Mouse (Mus musculus) G1E-ER4 (cell line): ENCODE results near the gene Cyp2t4. TPM values are rescaled to one million over a fixed set of nuclear protein-coding genes. Genes with fewer than 3 reads are reported as not detected.

Source experiments
- GATA1 ChIP-seq: IDR thresholded peaks from one replicate; pipeline ENCODE4 v1.8.0; 2012; ENCODE audit warnings: low read length, inconsistent platforms
- polyA plus RNA-seq: library from polyadenylated mRNA; stranded (reverse); fragments of >175 nt; gene quantifications from 2 replicates; pipeline ENCODE4 v1.2.3, GENCODE M21; 2012

Cyp2t4 gene
- not detected in 2 replicates for polyA plus RNA-seq

GRCm38 (mm10) chr7:27153205-27153764, at the start of gene Cyp2t4:
Gene Cyp2t4 (plus strand): TSS chr7:27153714.
- TF ChIP-seq GATA1, result no peak

DNA sequence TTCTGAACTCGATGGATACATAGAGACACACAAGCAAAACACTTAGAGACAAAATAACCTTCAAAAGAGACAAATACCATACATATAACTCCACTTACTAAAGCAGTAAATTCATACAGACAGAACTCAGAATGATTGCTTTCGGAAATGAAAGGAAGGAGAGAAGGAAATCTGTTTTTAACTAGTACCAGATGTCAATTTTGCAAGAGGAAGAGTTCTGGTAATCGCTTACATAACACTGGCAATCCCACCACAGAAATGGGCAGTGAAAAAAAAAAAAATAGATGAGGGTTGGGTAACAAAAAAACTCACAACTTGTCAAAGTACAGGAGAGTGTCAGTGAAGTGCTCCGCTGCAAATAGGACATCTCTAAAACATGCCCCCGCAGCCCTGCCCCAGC, 48.6 kb upstream of the Cyp2t4 start:
- no peak for TF ChIP-seq GATA1

DNA sequence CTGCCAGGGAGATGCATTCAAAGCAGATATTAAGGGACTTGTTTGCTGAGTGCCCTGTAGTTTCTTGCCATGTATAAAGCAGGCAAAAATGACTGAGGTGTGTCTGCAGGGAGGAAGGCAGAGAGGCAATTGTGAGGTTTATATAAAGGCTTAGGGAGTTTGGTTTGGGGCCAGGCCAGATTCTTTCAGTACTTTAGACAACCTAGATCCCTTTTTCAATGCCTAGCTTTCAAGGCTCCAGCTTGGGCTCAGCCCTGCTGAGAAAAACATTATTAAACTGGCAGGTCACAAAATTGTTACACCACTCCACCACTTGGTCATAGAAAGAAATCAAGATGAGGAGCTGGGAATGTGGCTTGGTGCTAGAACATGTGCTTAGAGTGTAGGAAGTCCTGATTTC, 43.2 kb upstream of the Cyp2t4 start:
- TF ChIP-seq GATA1, result no peak

DNA sequence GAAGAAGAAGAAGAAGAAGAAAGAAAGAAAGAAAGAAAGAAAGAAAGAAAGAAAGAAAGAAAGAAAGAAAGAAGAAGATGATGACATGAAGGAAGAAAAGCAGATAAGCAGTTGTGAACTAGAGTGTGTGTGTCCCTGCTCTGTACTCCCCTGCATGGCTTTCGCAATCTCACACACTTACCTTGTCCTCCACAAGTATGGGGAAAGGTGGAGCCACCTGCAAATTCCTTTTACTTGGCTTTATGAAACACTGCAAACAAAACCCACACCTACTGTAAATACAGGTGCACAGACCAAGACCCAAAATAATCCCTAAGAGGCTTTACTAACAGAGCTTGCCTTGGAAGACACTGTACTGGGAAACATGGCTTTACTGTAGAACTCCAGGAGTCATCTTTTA, 42.5 kb upstream of the Cyp2t4 start:
- no peak for TF ChIP-seq GATA1

- TF ChIP-seq GATA1, result no peak
Measured at GRCm38 (mm10) chr7:27111987-27112386, 41.5 kb upstream of the Cyp2t4 start.

GRCm38 (mm10) chr7:27118033-27118511, 35.4 kb upstream of the Cyp2t4 start:
- no peak for TF ChIP-seq GATA1

- TF ChIP-seq GATA1, result no peak
Measured at GRCm38 (mm10) chr7:27119676-27120075, 33.8 kb upstream of the Cyp2t4 start, which contains the start of gene Cyp2f2. Gene Cyp2f2 (plus strand): TSS chr7:27119909.

GRCm38 (mm10) chr7:27124305-27124832, 29.1 kb upstream of the Cyp2t4 start:
- TF ChIP-seq GATA1, result no peak

GRCm38 (mm10) chr7:27124969-27125368, 28.5 kb upstream of the Cyp2t4 start:
- no peak for TF ChIP-seq GATA1

GRCm38 (mm10) chr7:27128162-27128561, 25.4 kb upstream of the Cyp2t4 start:
- no peak for TF ChIP-seq GATA1

GRCm38 (mm10) chr7:27128946-27129345, 24.6 kb upstream of the Cyp2t4 start:
- TF ChIP-seq GATA1, result no peak

DNA sequence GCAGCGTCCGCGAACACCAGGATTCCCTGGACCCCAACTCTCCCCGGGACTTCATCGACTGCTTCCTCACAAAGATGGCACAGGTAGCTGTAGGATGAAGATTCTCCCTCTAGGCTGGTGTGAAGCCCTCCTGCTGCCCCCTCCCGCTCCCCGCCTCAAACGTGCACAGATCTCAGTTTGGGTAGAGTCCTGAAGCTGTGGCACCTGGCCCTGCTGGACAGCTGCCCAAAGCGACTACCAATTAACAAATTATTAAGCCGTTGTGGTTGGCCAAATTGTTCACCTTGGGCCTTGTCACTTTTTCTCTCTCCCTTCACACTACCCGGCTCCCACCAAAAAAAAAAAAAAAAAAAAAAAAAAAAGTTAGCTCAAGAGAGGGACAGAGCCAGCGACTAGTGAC, 23.7 kb upstream of the Cyp2t4 start:
- TF ChIP-seq GATA1, result no peak

- no peak for TF ChIP-seq GATA1
Measured at GRCm38 (mm10) chr7:27130521-27131370, 22.8 kb upstream of the Cyp2t4 start.

- TF ChIP-seq GATA1, result no peak
Measured at GRCm38 (mm10) chr7:27131387-27131786, 22.1 kb upstream of the Cyp2t4 start.

GRCm38 (mm10) chr7:27132588-27132987, 20.9 kb upstream of the Cyp2t4 start:
- TF ChIP-seq GATA1, result no peak

GRCm38 (mm10) chr7:27133156-27133555, 20.4 kb upstream of the Cyp2t4 start:
- TF ChIP-seq GATA1, result no peak

DNA sequence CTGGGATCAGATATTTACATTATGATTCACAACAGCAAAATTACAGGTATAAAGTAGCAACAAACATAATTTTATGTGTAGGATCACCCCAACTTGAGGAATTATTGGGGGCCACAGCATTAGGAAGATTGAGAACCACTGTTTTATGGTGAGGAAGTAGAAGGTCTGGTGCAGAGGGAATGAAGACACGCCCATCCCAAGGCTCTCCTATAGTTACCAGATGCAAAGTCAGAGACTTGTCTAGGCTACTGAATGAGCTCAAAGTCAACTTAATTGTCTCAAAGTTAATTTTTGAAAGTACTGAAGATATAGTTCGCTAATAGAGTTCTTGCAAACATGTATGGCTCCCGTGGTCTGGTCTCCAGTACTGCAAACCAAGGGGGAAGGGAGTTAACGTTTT, 19.8 kb upstream of the Cyp2t4 start:
- TF ChIP-seq GATA1, result no peak
